Mouse (Mus musculus) forebrain, embryonic 16.5 days (tissue): Measurements from ENCODE around the gene Tas1r1. TPM values are rescaled to one million over a fixed set of nuclear protein-coding genes. Genes with fewer than 3 reads are reported as not detected.

Experiments used
- ATAC-seq: fragments of 200-750 bp; cut with Nextera tagmentation; 2 replicates; pipeline ENCODE4 v1.8.0; 2017; ENCODE audit warnings: mild to moderate bottlenecking, moderate library complexity
- H3K27ac ChIP-seq: fragments of 300-500 bp; sonication (generic); 2 replicates; pipeline ENCODE4 v1.5.1; 2014; ENCODE audit warnings: low read length, control low read depth
- H3K27me3 ChIP-seq: fragments of 300-500 bp; sonication (generic); replicated peaks from 2 replicates; pipeline ENCODE4 v1.6.1; 2014; ENCODE audit warnings: low read length; ENCODE audit not compliant: control insufficient read depth, insufficient read depth
- H3K36me3 ChIP-seq: fragments of 300-500 bp; sonication (generic); 2 replicates; pipeline ENCODE4 v1.6.1; 2014; ENCODE audit not compliant: control insufficient read depth, insufficient read depth
- H3K4me1 ChIP-seq: fragments of 300-500 bp; sonication (generic); replicated peaks from 2 replicates; pipeline ENCODE4 v1.6.1; 2014; ENCODE audit warnings: low read length; ENCODE audit not compliant: control insufficient read depth, insufficient read depth
- H3K4me2 ChIP-seq: fragments of 300-500 bp; sonication (generic); 2 replicates; pipeline ENCODE4 v1.6.1; 2014; ENCODE audit warnings: mild to moderate bottlenecking, low read length, control low read depth
- H3K4me3 ChIP-seq: fragments of 300-500 bp; sonication (generic); replicated peaks from 2 replicates; pipeline ENCODE4 v1.5.1; 2014; ENCODE audit warnings: mild to moderate bottlenecking, low read length, control low read depth
- H3K9ac ChIP-seq: fragments of 300-500 bp; sonication (generic); replicated peaks from 2 replicates; pipeline ENCODE4 v1.6.1; 2014; ENCODE audit warnings: low read depth, low read length, control low read depth
- H3K9me3 ChIP-seq: fragments of 300-500 bp; sonication (generic); 2 replicates; pipeline ENCODE4 v1.6.1; 2016; ENCODE audit warnings: low read length; ENCODE audit not compliant: control insufficient read depth
- WGBS: fragments of 180-500 bp; shearing (Covaris S2); extraction: QIAGEN DNeasy Blood & Tissue Kit; methylation state at CpG from one replicate; pipeline ENCODE4 v1.1.7; 2014; 5-methylcytosine and 5-hydroxymethylcytosine counted together
- polyA plus RNA-seq: library from polyadenylated mRNA; unstranded; fragments of >200 nt; fragmentation: Nextera tagmentation; extraction: Ambion mirVana; gene quantifications from 2 replicates; pipeline ENCODE4 v1.2.1, GENCODE M21; 2015

Gene Tas1r1
- polyA plus RNA-seq, 1 experiment from 2014 or later, result 1.6 TPM

DNA sequence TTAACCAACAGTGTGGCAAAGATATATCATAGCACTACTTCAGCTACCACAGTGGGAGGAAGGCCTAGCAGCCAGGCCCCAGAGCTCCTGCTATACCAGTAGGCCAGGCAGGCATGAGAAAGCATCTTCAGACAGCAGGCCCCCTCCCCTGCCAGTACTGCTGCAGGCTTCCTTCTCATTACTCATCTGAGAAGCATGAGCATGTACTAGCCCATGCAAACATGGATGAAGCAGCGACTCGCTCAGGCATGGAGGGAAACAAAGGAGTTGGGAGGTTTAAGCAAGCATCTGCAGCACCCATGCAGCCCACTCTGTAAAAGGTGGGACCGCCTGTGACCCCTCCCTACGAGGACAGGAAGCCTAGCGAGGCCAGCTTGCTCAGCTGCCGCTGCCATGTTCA, 19.3 kb downstream of the Tas1r1 start:
- Histone ChIP-seq H3K36me3 (peaks cover 8% of the 10 kb centered on the region), H3K9me3 (no peaks in the 10 kb centered on the region), H3K27me3 (no peaks in the 10 kb centered on the region), H3K27ac (no peak overlapping the region), H3K4me2 (no peak overlapping the region), H3K9ac (no peak overlapping the region), H3K4me1 (peaks cover 4% of the 10 kb centered on the region), H3K4me3 (no peak overlapping the region)
- 85% methylated on average over 6 of the region's 6 CpGs for WGBS
- ATAC-seq, result no peak

- Histone ChIP-seq H3K36me3 (no peaks in the 10 kb centered on the region), H3K4me2 (no peak overlapping the region), H3K4me1 (peaks cover 21% of the 10 kb centered on the region), H3K4me3 (no peak overlapping the region), H3K27me3 (peaks cover 4% of the 10 kb centered on the region; the same call in 1 of the 2 replicates), H3K27ac (no peak overlapping the region), H3K9me3 (no peaks in the 10 kb centered on the region), H3K9ac (no peak overlapping the region)
- ATAC-seq, result no peak
- 84% methylated on average over 12 of the region's 12 CpGs for WGBS
Measured at GRCm38 (mm10) chr4:152013036-152013813, 25.1 kb downstream of the Tas1r1 start.

DNA sequence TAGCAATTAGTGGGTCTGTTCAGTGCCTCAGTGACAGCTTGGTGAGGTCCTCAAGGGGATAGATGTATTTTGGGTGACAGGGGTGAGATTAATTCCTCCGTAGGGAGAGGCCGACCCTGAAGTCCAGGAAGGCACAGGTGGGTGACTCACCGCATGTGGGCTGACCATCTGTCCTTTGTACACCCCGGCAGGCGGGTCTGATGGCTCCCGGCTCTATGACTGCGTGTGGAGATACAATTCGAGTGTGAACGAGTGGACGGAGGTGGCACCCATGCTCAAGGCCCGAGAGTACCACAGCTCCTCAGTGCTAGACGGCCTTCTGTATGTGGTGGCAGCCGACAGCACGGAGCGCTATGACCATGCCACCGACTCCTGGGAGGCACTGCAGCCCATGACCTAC, 26.3 kb downstream of the Tas1r1 start:
- Histone ChIP-seq H3K4me2 (no peak overlapping the region), H3K27ac (no peak overlapping the region), H3K4me3 (no peak overlapping the region), H3K27me3 (peaks cover 15% of the 10 kb centered on the region), H3K4me1 (peaks cover 26% of the 10 kb centered on the region), H3K9ac (no peak overlapping the region), H3K9me3 (no peaks in the 10 kb centered on the region), H3K36me3 (no peaks in the 10 kb centered on the region)
- 92% methylated on average over 16 of the region's 16 CpGs for WGBS
- ATAC-seq, result no peak

DNA sequence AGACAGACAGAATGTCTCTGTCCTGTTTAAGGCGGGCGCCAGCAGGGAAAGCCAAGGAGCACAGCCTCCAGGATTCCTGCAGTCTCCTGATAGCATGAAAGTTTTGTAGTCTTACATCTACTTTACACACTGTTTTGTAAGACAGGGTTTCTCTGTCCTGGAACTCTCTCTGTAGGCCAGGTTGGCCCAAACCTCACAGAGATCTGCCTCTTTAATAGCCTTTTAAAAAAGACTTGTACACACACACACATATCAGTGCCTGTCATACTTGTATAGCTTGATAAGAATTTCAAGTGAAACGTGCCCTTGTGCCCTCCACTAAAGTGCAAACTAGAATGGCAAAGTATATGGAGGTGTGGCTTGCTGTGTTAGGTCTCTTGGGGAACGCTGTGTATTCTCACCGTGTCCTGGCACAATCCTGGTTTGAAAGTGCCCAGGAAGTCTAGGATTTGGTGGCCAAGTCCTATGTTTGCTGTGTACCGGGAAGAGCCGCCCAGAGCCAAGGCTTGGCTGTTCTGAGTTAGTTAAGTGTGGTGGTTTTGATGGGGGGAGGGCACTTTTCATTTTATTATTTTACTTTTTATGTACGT, 27.1 kb downstream of the Tas1r1 start:
- H3K27ac ChIP-seq, result no peak overlapping the region

DNA sequence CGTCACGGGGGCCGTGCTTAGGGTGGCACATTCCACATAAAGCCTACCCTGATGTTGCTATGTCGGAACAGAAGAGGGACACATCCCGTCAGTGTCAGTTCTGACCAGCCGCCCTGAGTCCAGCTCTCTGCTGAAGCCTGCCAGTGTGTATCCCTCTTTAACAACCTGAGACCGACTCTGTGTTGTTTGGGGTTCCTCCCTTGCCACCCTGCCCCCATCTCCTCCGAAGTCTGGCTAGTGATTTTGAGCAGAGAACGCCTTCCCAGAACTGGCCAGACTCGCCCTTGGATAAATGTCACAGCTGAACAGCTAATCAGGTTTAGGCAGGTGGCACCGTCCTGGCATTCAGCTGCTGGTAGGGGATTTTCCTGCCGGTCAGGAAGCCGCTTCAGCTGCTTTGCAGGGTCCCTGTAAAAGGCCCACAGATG, 27.6 kb downstream of the Tas1r1 start:
- peaks cover 26% of the 10 kb centered on the region for H3K4me1 ChIP-seq
- peak overlapping the region; percentile 90 for H3K4me2 ChIP-seq
- H3K4me3 ChIP-seq, result peak overlapping the region; percentile 80; the same call in 1 of the 2 replicates
- no peak overlapping the region for H3K9ac ChIP-seq
- no peaks in the 10 kb centered on the region for H3K36me3 ChIP-seq
- ATAC-seq, result no peak
- no peak overlapping the region for H3K27ac ChIP-seq
- H3K27me3 ChIP-seq, result peaks cover 23% of the 10 kb centered on the region
- H3K9me3 ChIP-seq, result no peaks in the 10 kb centered on the region
- 13% methylated on average over 13 of the region's 13 CpGs for WGBS

More for the DNA sequence above, 27.1 kb downstream of the Tas1r1 start:
- 75% methylated on average over 8 of the region's 8 CpGs for WGBS
- peaks cover 26% of the 10 kb centered on the region for H3K4me1 ChIP-seq
- no peak overlapping the region for H3K9ac ChIP-seq
- H3K27me3 ChIP-seq, result peaks cover 22% of the 10 kb centered on the region
- ATAC-seq, result no peak
- no peak overlapping the region for H3K4me3 ChIP-seq
- H3K9me3 ChIP-seq, result no peaks in the 10 kb centered on the region
- H3K4me2 ChIP-seq, result no peak overlapping the region
- no peaks in the 10 kb centered on the region for H3K36me3 ChIP-seq

DNA sequence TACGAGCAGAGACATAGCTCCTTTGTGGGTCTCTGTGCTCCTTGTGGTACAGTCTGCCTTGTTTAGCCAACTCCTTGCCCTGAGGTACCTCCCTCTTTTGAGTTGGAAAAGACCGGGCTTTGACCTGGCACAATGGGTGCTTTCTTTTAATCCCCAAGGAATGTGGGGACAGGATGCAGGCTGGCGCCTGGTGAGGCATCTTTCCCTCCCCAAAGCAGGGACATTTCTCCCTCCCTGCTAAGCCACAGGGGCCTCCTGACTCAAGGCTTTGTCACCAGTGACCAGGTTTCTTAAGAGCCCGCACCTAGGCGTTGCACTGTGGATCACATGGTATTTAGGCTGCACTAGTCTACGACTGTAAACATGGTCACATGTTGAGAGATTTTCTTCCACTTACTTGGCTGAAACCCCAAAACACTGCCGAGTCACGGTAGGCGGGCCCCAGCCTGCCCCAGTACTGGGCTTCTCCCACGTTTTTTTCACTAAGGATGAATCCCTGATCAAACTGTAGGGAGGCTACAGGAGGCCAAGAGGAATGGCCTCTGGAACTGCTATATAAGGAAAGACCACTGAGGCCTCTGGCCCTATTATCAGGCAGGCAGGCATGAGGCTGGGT, 28.2 kb downstream of the Tas1r1 start:
- peak overlapping the region; percentile 19; the same call in 1 of the 2 replicates for H3K9ac ChIP-seq
- no peak for ATAC-seq
- H3K4me1 ChIP-seq, result peaks cover 26% of the 10 kb centered on the region
- H3K4me3 ChIP-seq, result peak overlapping the region; percentile 80
- WGBS, result under 1% methylated on average over 10 of the region's 10 CpGs
- H3K9me3 ChIP-seq, result no peaks in the 10 kb centered on the region
- H3K4me2 ChIP-seq, result peak overlapping the region; percentile 90
- H3K27ac ChIP-seq, result no peak overlapping the region
- peaks cover 23% of the 10 kb centered on the region for H3K27me3 ChIP-seq
- no peaks in the 10 kb centered on the region for H3K36me3 ChIP-seq

DNA sequence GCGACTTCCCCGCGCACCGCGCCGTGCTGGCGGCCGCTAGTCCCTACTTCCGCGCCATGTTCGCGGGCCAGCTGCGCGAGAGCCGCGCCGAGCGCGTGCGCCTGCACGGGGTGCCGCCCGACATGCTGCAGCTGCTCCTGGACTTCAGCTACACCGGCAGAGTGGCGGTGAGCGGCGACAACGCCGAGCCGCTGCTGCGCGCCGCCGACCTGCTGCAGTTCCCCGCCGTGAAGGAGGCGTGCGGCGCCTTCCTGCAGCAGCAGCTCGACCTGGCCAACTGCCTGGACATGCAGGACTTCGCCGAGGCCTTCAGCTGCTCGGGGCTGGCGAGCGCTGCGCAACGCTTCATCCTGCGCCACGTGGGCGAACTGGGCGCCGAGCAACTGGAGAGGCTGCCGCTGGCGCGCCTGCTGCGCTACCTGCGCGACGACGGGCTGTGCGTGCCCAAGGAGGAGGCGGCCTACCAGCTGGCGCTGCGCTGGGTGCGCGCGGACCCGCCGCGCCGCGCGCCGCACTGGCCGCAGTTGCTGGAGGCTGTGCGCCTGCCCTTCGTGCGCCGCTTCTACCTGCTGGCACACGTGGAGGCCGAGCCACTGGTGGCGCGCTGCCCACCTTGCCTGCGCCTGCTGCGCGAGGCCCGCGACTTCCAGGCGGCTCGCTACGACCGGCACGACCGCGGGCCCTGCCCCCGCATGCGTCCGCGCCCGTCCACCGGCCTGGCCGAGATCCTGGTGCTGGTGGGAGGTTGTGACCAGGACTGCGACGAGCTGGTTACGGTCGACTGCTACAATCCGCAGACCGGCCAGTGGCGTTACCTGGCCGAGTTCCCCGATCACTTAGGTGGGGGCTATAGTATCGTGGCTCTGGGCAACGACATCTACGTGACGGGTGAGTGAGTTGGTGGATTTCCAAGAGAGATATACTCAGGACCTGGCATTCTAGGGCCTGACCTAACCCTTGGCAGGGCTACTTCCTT, 29.0 kb downstream of the Tas1r1 start:
- H3K4me2 ChIP-seq, result peak overlapping the region; percentile 90
- WGBS, result under 1% methylated on average over 110 of the region's 115 CpGs

GRCm38 (mm10) chr4:152008622-152009075, 29.7 kb downstream of the Tas1r1 start, which contains the start of gene Klhl21:
TSS of gene Klhl21 (plus strand) at chr4:152008803.
- H3K36me3 ChIP-seq, result no peaks in the 10 kb centered on the region
- H3K27me3 ChIP-seq, result peaks cover 23% of the 10 kb centered on the region
- ATAC-seq, result peak; percentile 88
- H3K4me2 ChIP-seq, result peak within 1 kb of the TSS; percentile 90
- H3K4me3 ChIP-seq, result peak within 1 kb of the TSS; percentile 80
- under 1% methylated on average over 45 of the region's 45 CpGs for WGBS
- peak within 1 kb of the TSS; percentile 56 for H3K9ac ChIP-seq
- H3K27ac ChIP-seq, result peak within 1 kb of the TSS; percentile 68
- H3K9me3 ChIP-seq, result no peaks in the 10 kb centered on the region
- H3K4me1 ChIP-seq, result peaks cover 26% of the 10 kb centered on the region

More for the DNA sequence above, 29.0 kb downstream of the Tas1r1 start:
- Histone ChIP-seq H3K9me3 (no peaks in the 10 kb centered on the region), H3K4me1 (peaks cover 26% of the 10 kb centered on the region), H3K36me3 (no peaks in the 10 kb centered on the region), H3K9ac (peak overlapping the region; percentile 56), H3K4me3 (peak overlapping the region; percentile 80), H3K27me3 (peaks cover 23% of the 10 kb centered on the region), H3K27ac (peak overlapping the region; percentile 68)
- peak; percentile 83 for ATAC-seq
